Mouse (Mus musculus) gastrocnemius, postnatal 4 days (tissue): ENCODE measurements at regions not wholly inside any gene's neighbourhood (a gene's known extent, or its start where the extent isn't known, plus 50 kb on each side); places are given as distances from the start of the nearest gene placed in this dataset.

Source experiments
- DNase-seq, 2 experiments: peaks; one replicate each; pipeline ENCODE4 v3.0.0; 2021 to 2022; ENCODE audit warnings: low spot score in 2 of 2, mixed read lengths in 2 of 2

DNA sequence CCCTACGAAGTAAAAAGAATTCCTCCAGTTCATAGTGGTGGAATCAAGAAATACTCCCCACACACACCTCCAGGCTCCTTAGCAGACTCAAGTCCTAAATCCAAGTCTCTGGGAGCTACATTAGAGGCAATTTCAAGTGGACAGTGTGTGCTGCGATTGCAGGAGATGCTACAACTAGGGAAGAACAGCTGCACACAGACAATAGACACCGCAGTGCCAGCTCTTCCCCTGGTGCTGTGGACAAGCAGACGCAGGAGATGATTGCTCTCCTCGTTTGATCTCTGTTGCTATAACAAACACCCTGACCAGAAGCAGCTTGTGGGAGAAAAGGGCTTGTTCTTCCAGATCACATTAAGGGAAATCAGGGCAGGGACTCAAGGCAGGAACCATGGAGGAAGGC, 517.1 kb upstream of the Adam5 start:
- DNase-seq = no peak

DNA sequence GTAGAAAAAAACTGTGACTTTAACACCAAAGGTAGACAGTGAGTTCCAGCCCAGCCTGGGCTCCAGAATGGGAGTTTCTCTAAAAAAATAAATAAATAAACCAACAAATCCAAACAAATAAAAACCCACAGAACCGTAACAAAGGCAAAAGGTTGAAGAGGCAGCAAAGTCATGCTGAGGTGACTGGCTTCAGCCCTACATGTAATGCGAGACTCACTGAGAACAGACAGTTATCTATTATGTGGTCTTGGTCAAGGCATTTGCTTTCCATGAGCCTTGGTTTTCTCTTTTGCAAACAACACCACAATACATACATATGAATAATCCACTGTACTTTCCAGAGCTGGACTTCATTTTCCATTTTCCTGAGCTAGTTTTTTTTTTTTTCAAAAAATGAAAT, 516.6 kb upstream of the Adam5 start:
- no peak for DNase-seq

DNA sequence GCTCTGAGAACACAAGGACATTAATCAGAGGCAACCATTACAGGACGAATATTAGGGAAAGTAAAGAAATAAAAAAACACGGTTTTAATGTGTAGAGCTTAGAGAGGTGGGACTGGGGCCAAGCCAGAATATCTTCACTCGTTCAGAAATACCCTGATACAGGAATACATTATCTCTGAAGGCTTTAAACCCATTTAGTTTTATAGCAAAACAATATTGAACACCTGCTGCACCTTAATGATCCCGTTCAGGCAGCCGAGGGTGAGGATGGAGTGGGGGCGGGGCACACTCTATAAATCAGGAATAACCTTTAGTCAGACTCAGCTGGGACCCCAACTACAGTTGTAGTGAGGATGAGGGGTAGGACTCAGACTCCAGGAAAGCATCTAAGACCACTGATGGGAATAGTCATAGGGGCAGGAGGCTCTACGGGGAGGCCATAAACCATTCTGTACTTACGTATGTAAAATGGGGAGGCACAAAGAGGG, 508.0 kb upstream of the Adam5 start:
- DNase-seq = no peak

DNA sequence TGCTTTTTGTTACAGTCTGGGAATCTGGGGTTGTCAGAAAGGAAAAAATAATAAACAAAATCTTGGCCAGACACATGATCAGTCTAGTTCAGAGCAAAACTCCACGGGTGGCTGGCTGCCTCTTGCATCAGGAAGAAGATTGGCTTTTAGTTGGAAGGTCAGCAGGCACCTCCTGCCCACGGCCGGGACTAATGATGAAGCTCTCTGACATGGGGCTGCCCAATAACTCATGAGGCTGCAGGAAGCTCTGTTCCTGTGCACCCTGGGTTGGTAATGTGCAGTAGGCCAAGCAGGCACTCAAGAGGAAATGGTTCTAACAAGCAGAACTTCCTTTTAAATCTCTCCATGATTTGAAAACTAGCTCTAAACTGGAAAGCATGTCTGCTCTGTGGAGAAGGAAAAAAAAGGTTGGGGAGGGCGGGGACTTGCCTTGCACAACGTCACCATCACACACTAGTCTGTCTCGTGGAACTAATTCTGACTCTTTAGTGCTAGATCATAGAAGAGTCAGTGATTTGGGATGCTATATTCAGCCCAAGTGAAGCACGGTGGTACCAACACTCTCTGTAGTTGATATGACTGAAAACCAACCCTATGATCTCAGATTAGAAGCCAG, 507.1 kb upstream of the Adam5 start:
- no peak for DNase-seq

DNA sequence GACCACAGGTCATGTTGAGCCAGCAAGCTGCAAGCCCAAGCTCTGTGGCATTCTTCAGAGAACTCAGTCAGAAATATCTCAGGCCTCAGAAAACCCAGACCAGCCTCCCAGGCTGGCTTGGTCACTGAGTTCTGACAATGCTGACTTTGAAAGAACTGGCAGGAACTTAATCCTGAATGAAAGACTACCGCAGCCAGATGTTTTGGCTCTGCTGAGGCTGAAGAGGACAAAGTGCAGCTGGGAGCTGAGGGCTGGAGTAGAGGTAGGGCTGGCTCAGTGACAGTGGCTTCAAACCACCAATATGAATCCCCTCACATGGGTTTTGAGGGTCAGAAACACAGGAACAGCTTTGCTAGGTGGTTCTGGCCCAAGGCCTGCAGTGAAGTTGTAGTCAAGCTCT, 505.6 kb upstream of the Adam5 start:
- peak in 1 of 2 experiments; percentile 17 for DNase-seq

DNA sequence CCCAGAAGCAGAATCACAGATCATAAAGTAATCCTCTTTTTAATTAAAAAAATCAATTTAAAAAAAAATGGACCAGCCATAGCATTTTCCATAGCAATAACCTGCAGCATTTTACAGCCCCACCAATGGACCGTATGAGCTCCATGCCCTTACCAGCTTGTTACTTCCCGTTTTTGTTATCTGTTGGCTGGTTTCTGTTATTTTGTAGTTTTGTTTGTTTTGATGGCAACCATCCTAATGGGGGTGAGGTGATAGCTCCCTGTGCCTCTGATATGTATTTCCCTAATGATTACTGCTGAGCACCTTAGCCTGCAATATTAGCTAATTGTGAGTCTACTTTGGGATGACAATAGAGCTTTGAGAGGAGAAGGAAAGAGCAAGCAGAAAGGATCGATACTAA, 504.1 kb upstream of the Adam5 start:
- no peak for DNase-seq

DNA sequence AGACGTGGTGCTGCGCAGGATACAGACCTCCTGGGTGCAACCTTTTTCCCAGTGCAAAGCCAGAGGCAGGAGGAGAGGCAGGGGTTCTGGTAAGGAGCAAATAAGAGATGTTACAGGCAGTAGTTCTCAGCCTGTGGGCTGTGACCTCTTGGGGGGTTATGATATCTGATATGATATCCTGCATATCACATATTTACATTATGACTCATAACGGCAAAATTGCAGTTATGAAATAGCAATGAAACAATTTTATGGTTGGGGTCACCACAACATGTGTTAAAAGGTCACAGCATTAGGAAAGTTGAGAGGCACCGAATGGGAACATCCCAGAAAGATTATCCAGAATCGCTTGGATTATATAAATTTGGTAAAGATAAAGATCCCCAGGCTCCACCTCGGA, 502.8 kb upstream of the Adam5 start:
- DNase-seq = no peak

DNA sequence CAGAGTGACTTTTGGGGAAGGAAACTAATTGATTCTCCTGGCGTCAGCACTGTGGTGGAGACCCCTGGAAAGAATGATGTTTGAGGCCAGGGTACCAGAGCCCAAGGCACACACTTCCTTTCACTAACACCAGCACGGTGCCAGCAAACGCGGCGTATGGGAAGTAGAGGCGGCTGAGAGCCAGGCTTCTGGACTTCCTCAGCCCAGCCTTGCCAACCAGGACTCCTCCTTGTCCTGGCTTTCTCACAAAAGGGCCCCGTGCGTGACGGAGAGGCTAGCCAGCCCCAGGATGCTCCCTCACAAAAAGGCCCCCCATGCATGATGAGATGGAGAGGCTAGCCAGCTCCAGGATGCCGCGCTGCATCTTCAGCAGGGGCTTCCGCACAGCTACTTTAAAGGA, 502.1 kb upstream of the Adam5 start:
- peak in 1 of 2 experiments; percentile 31 for DNase-seq

DNA sequence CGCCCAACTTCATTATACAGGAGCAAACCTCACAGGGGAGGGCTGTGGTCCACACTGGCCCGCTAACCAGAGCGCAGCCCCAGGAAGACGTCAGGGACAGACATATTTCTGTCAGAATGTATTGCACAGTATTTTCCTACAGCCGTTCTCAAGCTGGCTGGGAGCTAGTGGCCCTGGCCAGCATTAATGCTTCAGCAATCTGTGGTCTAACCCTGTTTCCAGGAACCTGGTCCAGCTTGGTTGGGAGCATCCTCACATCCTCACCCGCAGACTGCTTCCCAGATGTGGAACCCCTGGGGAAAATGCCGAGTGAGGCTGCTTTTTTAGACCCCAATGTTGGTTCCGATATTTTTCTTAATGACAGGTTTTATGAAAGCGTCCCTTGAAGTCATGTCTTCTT, 500.6 kb upstream of the Adam5 start:
- peak in 1 of 2 experiments; percentile 34 for DNase-seq

DNA sequence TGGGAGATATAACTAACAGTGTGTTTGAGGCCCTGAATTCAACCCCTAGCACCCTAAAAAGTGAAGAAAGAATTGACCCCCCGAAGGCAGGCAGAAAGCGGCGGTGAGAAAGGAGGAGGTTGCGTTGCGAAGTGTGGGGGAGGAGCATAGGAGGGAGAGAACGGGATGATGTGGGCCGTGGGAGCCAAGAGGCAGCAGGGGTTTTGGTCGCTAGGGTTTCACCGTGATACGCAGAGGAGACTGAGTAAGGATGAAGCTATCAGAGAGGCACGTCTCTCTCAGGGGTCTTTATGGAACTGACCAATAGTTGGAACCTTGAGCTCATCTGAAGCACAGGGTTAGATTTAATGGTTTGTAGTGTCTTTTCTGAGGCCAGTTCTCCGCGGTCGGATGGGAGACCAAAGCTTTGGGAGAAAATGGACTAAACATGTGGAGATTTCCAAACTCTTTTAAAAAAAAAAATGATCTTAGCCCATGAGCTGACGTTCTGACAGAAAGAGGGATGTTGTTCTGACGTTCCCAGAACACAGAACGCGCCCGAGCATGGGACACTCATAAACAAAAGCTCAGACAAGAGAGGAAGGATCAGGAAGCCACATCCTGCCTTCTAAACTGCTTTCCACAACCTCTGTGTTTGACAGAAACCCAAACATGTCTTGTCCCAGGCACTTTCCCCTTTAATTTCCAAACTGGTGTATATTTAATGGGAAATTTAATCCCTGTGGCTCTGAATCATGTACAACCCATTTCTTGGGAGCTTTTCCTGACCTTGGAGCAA, 499.7 kb upstream of the Adam5 start:
- no peak for DNase-seq

DNA sequence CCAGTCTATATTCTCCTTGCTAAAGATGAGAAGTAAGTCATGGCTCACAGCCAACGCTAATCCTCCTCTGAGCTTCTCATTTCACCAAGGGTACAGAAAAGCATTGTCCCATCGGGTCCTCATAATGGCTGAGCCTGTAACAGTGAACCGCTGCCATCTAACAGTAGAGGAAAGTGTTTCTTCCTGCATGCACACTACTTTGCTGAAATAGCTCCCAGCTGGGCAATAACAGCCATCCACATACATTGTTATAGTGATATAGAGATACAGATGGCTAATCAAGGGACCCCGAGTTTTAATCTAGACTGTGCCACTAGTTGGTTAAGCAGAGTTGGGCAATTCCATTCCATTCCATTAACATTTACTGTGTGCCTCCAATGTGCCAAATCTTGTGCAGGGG, 492.2 kb upstream of the Adam5 start:
- DNase-seq = no peak

DNA sequence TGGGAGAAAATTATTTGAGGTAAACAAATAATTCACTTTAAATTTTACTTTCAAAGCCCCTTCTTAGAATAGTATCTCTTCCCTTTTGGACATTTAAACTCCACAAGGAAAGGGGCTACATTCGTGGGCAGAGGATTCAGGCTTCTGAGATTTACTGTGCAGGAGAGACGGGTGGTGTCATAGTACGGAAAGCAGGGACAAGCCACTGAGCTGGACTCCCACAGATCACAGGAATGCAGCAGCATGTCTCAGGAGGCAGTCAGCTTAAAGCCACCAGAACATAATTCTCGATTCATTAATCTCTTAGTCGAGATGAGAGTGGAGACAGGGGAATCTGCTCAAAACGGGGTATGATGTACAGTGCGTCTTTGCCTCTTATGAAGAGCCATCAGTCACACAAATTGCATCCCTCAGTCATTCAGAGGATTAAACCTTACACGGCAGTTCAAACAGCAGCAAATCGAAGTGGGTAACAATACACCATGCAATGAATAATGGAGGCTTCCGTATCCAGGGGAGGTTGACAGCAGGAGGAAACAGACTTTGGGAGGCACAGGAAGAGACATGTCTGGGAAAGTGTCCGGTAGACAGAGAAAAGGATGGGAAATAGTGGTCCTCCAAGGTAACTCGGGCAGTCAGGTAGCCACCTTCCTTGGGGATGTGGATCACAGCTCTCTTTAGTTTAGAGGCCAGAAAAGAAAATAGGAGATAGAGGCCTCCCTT, 487.8 kb upstream of the Adam5 start:
- DNase-seq = no peak

DNA sequence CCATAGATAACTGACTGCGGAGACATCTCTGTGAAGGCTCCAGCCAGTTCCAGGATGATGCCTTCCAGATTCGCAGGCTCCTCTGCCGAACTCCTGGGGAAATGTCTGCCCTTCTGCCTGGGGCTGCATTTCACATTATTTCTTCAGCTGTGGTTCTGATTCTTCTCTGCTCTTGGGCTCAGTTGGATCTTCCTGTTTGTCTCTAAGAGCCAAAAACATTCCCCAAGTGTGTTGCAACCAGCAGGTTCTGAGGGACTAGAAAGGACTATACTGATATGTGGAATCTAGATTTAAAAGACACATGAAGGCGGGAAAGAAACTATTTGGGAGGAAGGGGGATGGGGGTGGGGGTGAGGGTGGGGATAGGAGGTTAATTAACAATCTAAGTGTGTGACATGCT, 483.8 kb upstream of the Adam5 start:
- no peak for DNase-seq

DNA sequence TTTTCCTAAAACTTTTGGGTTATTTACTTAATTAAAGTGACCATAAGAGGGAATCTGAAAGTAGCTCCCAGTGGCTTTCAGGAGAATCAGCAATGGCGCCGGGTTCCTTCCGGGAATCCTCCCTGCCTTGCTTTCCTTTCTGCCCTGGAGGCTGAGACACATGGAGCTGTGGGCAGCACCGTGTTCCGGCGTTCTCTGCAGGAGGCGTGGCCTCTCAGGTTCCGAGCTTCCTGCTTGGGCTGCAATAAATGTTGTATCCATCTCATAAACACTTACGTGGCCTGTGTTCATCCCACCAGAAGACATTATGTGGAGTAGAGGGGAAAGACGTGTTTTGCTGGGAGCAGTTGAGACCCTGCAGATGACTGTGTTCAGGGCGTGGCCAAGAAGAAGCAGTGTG, 483.3 kb upstream of the Adam5 start:
- DNase-seq = no peak

DNA sequence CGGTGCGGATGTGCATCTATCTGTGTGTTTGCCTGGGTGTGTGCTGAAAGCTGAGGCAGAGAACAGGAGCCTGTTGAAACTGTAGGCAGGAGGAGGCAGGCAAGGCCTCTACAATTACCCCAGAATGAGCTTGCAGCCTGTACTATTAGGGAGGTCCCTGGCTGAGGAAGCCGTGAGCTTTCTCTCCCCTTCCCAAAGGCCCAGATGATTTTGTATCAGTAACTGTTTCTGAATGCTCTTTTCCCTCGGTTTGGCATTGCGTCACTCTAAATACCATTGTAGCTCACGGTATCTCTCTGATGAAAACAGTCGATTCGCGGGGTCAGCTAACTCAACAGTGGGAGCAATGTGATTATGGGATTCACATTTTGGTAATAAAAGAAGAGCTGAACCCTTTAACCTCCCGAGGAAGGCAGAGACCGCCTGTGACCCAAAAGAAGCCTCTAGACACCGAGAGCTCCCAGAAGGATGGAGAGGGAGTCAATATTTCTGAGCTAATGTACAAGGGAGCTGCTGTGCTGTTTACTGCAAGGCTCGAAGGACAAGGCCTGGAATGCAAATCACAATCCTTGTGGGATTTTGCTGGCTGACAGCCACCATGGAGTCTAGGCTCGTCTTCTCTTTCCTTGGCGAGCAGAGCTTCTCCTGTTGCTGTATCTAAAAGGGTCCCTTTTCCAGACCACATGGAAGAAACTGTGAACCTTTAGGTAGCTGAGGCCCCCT, 482.8 kb upstream of the Adam5 start:
- peak; percentile 37 to 72 for DNase-seq
